Mouse (Mus musculus) left cerebral cortex, postnatal 14 days (tissue): ENCODE results near the gene Gpr137. TPM values are rescaled to one million over a fixed set of nuclear protein-coding genes. Genes with fewer than 3 reads are reported as not detected.

Experiments
- DNase-seq, 2 experiments: peaks; one replicate each; pipeline ENCODE4 v3.0.0; 2021 to 2022; ENCODE audit warnings: low spot score in 2 of 2, mixed read lengths in 1 of 2
- intact Hi-C: fragments of 180-260 bp; cut with DNase I; formaldehyde crosslinking; loops from one replicate; pipeline ENCODE4 v1.15.1; 2025
- total RNA-seq, 2 experiments: library from RNA; stranded (reverse); gene quantifications; 2 replicates each; pipeline ENCODE4 v1.2.3; 2021

Gpr137 gene
- total RNA-seq, 2 experiments from 2014 or later: 91.5 to 92.3 TPM

- DNase-seq: peak; percentile 72 to 89
- intact Hi-C loops: loop anchor here (5.0 kb wide), 2 partner anchors 34 to 54 kb away; partner anchors contain the start of genes Bad, Esrra and Gpr137
These were observed 33.5 kb upstream of the Gpr137 start, which contains the start of gene Plcb3 for GRCm38 (mm10) chr19:6975537-6976521. Plcb3 (minus strand) TSS chr19:6976470.

DNA sequence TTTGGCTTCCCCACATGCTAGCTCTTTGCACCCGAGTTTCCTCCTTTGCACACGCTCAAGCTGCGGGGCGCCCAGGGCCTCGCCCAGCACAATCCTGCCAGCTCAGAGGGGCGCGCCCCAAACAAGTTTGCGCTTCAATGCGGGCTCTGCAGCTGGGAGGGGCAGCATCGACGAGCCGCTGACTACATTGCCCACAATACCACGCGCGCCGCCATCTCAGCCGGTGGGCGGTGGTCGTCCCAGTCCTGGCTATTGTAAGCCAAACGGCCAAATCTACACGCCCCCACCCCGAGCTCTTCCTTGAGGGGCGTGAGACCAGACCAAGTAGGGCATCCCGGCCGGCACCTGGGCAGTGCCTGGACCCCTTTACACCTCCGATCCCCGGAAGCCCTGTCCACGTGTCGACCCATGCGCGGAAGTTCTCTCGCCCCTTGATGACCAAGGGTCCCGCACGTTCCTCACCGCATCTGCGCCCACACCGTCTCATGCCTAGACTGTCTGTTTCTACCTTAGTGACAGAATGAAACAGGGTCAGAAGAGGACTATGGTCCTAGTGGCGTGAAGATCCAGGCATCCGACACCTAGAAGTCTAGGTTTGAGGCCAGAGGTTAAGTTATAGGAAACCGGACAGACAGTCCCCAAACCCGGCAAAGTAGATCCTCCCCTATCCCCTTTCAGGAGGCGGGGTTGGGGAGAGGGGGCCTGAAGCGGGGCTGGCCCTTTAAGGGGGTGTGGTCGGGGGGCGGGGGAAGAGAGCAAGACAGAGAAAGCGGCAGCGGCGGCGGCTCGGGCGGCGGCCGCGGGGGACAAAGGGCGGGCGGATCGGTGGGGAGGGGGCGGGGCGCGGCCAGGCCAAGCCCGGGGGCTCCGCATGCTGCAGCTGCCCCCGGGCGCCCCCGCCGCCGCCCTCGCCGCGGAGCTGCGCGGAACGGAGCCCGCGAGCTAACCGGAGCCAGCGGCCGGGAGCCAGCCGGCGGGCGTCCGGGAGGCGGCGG lies 32.2 kb upstream of the Gpr137 start, which contains the start of gene Ppp1r14b:
Ppp1r14b (plus strand) TSS at position 758 of the 995 bp plus-strand sequence.
- peak; percentile 73 to 75 for DNase-seq
- intact Hi-C loops: loop anchor here (5.0 kb wide), 2 partner anchors 32 to 52 kb away; partner anchors contain the start of genes Bad, Esrra and Gpr137

DNA sequence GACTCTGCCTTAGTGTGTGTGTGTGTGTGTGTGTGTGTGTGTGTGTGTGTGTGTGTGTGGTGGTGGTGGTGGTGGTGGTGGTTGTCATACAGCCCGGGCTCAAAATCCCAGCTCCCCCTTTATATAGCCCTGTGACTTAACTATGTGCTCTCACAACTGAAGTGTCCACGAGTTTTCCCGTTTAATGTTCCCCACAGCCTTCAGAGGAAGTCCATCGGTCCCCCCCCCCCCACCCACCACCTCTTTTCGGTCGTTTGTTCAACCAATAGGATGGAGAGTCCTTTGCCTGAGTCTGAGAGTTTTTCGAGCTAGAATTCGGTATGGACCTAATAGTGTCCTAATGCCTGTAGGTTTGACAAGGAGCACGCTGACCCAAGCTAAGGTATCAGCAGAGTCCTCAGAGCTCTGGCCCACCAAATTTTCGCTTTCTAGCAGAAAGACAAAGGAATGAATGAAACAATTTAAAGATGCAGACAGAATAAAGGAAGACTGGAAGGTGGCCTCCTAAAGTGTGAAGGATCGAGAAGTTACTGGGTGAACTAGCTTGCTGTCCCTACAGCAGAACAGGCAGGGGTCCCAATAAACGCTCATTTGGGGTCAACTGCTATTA lies 31.4 kb upstream of the Gpr137 start:
- intact Hi-C loops: no loop called here
- no peak for DNase-seq

DNA sequence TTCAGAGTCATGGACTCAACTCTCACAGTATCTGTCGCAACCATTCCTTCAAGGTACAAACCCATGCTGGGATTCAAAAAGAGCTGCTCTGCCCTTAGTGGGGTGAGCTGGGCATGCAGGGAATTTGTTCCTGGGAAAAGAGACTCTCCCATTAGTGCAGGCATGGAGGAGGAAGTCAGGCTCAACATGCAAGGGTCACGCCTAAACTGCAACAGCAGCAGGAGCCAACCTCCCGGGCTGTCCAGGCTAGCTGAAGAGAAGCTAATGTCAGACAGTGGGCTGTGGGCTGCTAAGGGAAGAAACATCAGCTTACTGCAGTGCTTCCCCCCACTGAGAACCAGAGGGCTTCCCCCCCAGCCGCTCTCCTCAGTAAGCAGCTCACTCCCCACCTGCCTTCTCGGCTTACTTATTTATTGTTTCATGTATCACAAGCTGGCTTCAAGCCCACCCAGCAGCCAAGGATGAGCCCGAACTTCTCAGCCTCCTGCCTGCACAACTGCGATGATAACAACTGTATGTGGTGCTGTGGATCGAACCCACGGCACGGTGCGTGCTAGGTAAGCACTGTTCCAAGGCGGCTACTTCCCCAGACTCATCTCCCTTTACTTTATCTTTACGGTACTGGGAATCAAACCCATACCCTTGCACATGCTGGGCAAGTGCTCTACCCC lies 30.1 kb upstream of the Gpr137 start:
- DNase-seq: no peak
- intact Hi-C loops: no loop called here

GRCm38 (mm10) chr19:6971644-6972043 lies 29.4 kb upstream of the Gpr137 start:
- DNase-seq: no peak
- intact Hi-C loops: no loop called here

DNA sequence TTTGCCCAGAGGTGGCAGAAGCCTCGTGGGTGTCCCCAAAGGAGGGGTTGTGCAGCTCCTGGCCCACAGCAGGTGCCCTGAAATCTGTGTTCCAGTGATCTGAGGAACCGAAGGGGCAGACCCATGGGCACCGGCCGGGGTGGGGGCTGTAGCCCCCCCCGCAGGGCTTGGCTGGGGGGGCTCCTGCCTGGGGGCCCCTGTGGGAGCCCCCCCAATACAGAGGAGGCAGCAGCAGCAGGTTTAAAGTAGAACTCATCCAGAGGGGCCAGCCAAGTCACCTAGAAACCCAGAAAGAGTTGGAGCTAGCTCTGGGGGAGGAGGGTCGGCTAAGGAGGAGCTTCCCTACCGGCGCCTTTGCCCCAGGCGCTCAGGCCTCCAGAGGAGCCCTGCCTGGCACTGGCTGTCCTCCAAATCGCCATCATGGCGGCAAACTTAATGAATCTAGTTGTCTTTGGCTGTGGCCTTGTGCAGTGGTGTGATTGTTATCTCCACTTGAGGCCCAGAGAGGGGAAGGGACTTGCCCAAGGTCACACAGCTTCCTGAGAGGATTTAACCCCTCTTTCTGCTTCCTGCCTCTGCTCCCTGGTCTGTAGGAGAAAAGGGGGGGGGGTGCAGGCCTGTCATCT lies 28.3 kb upstream of the Gpr137 start:
- no peak for DNase-seq

DNA sequence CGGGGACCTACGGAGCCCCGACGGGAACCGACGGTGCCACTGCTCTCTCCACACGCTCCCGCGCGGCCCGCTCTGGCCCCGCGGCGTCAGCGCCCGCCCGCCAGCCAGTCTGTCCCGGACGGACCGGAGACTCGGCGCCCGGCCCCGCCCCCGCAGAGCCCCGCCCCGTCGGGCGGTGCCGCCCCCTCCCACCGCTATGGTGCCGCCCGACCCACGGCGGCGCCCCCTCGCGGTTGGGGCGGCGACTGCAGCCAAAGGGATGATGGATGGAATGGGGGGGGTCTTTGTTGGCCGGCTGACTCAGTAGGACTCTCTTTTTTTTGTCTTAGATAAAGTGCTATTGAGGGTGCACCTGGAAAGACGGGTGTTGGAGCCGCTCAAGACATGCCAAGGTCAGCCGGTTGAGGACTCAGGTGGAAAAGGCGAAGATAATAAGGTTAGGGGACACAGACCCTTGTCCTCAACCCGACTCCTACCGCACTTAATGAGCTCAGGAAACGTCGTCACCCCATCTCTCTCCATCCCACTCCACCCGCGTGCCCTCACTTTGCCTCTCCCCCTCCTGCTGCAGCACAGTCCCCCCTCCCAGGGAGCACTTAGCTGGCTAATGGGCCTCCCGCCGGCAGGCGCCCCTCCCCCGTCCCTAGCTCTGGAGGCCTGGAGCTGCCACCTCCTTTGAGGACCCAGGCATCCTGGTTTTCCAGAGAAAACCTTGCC lies 27.5 kb upstream of the Gpr137 start:
- DNase-seq: peak in 1 of 2 experiments; percentile 29
- intact Hi-C loops: no loop called here

More for the DNA sequence above, 28.3 kb upstream of the Gpr137 start:
- intact Hi-C loops: no loop called here

GRCm38 (mm10) chr19:6969291-6969664 lies 27.0 kb upstream of the Gpr137 start:
- intact Hi-C loops: no loop called here
- no peak for DNase-seq

- no peak for DNase-seq
- intact Hi-C loops: no loop called here
These were observed 26.4 kb upstream of the Gpr137 start for GRCm38 (mm10) chr19:6968491-6969271.

DNA sequence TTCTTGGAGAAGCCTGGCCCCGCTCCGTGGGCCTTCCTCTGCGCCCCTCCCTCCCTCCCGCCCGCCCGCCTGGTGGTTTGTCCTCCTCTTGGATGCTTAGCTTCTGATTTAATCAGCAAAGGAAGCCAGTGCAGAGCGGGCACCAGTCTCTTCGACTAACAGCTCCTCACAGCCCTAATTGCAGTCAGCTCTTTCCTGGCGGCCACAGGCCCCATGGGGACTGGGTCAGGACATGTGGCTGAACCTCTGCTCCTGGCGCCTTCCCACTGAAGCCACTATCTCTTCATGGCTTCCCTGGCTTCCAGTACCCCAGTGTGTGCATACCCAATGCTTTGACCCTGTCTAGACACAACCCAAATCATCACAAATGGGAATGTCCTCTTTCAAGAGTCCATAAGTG lies 14.2 kb upstream of the Gpr137 start:
- intact Hi-C loops: no loop called here
- no peak for DNase-seq

GRCm38 (mm10) chr19:6955424-6955823 lies 13.1 kb upstream of the Gpr137 start:
- no peak for DNase-seq
- intact Hi-C loops: no loop called here

DNA sequence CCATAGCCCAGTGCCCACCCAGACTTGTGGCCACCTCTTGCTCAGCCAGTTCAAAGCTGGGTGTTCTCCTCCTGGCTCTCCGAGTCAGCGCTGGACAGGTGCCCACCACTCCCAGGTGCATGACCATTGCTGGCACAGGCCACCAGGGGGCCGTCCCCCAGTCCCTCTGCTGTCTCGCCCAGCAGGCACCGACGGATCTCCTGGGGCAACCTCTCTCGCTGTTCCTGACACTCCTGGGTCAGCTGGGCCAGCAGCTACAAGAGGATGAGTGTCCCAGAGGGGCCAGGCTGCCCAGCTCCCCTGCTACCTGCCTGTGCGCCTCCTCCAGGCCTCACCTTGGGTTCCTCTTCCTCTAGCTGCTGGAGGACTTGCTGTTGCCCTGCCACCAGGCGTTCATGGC lies 11.8 kb upstream of the Gpr137 start:
- intact Hi-C loops: no loop called here
- no peak for DNase-seq

DNA sequence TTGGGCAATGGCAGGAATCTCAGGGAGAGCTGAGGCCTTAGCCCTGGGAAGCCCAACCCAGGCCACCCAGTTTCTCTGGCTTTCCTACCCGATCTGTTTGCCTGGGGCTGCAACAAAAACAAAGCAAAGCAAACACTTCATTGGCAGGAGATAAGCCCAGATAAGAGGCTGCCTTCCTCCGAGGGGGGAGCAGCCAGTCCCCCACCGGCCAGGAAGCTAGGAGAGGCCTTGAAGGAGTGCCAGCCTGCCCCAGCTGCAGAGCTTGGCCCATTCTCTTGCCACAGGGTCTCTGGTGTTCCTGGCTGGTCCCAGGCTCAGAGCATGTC lies 10.4 kb upstream of the Gpr137 start:
- no peak for DNase-seq

DNA sequence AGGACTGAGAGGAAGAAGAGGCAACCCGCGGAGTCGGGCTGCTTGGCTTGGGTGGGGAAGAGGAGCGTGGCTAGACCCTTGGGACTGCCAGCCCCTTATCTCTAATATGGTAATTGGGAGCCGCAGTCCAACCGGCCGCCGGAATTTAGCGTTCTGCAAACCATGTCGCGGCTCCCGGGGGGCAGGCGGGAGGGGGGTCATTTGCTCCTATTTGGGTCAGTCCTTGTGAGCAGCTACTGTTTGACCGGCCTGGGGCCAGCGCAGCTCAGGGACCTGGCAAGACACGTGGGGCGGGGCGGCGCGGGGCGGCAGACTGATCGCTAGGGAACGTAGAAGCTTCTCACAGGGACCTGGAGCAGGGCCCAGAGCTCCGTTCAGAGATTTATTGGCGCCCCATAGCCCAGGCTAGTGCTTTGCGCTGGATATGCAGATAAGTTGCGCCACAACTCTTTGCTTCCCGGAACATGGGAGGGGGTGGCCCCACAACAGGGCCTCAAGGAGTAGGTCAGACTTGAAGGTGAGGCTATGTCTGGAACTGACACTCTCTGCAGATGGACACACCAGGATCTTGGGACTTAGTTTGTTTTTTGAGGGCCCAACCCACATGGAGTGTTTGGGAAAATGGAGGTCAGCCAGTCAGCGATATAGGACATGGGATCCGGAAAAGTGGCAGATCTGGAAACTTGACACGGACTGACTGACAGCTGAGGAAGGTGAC lies 9.9 kb upstream of the Gpr137 start:
- intact Hi-C loops: no loop called here
- DNase-seq: peak; percentile 69 to 71

More for the DNA sequence above, 10.4 kb upstream of the Gpr137 start:
- intact Hi-C loops: no loop called here

DNA sequence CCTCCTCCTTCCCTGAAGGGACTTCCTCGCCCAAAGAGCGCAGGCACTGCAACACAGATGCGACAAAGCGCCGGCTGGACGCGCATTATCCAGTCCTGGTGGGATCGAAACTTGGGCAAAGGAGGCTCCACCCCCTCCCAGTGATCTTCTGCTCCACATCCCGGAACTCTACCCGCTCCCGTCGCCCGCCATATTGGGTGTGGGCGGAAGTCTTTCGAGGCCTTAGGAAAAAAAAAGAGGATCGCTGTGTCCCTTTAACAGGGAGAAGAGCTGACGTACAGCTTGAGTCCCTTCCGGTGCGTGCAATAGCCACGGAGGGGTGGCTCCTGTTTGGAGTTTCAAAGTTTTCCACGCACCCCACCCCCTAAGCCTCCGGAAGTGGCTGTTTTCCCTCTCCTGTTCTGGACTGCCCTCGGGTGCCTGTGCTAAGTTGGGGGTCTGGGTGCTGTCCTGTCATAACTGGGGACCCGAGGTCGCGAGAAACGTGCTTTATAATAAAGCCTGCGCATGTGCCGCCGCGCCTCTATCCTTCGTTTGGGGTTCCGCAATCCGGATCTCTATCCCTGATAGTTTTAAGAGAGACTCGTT lies 9.2 kb upstream of the Gpr137 start:
- intact Hi-C loops: no loop called here
- DNase-seq: peak; percentile 90 to 91

GRCm38 (mm10) chr19:6950613-6951153 lies 8.4 kb upstream of the Gpr137 start:
- peak in 1 of 2 experiments; percentile 50 for DNase-seq
- intact Hi-C loops: no loop called here
